Mouse (Mus musculus) liver, embryonic 15.5 days (tissue): ENCODE data around the gene Sar1b. TPM values are rescaled to one million over a fixed set of nuclear protein-coding genes. Genes with fewer than 3 reads are reported as not detected.
"Not testable (repeated sequence)": the region's sequence is repeated elsewhere in the genome, so short reads cannot be mapped to it uniquely, and the experiment has no call there.

Source experiments
- ATAC-seq: fragments of 200-750 bp; cut with Nextera tagmentation; 2 replicates; pipeline ENCODE4 v1.8.0; 2017; ENCODE audit warnings: moderate number of reproducible peaks, mild to moderate bottlenecking, moderate library complexity; ENCODE audit not compliant: insufficient read depth
- H3K27ac ChIP-seq: fragments of 300-500 bp; sonication (generic); replicated peaks from 2 replicates; pipeline ENCODE4 v1.5.1; 2015; ENCODE audit warnings: mild to moderate bottlenecking, inconsistent platforms
- H3K27me3 ChIP-seq: fragments of 300-500 bp; sonication (generic); 2 replicates; pipeline ENCODE4 v1.6.1; 2015; ENCODE audit warnings: mild to moderate bottlenecking, inconsistent platforms
- H3K36me3 ChIP-seq: fragments of 300-500 bp; sonication (generic); replicated peaks from 2 replicates; pipeline ENCODE4 v1.6.1; 2015; ENCODE audit warnings: moderate library complexity, mild to moderate bottlenecking, inconsistent platforms
- H3K4me1 ChIP-seq: fragments of 300-500 bp; sonication (generic); replicated peaks from 2 replicates; pipeline ENCODE4 v1.6.1; 2015; ENCODE audit warnings: inconsistent platforms
- H3K4me2 ChIP-seq: fragments of 300-500 bp; sonication (generic); 2 replicates; pipeline ENCODE4 v1.6.1; 2015; ENCODE audit warnings: moderate library complexity, mild to moderate bottlenecking, inconsistent platforms
- H3K4me3 ChIP-seq: fragments of 300-500 bp; sonication (generic); replicated peaks from 2 replicates; pipeline ENCODE4 v1.5.1; 2015; ENCODE audit warnings: mild to moderate bottlenecking, inconsistent platforms
- H3K9ac ChIP-seq: fragments of 300-500 bp; sonication (generic); 2 replicates; pipeline ENCODE4 v1.6.1; 2015; ENCODE audit warnings: moderate library complexity, mild to moderate bottlenecking, inconsistent platforms
- H3K9me3 ChIP-seq: fragments of 300-500 bp; sonication (generic); replicated peaks from 2 replicates; pipeline ENCODE4 v1.6.1; 2016; ENCODE audit warnings: inconsistent platforms
- WGBS: fragments of 180-500 bp; shearing (Covaris S2); methylation state at CpG from one replicate; pipeline ENCODE4 v1.1.7; 2015; ENCODE audit warnings: mixed read lengths; ENCODE audit not compliant: insufficient replicate concordance; 5-methylcytosine and 5-hydroxymethylcytosine counted together
- polyA plus RNA-seq: library from polyadenylated mRNA; unstranded; fragments of >200 nt; fragmentation: Nextera tagmentation; extraction: Ambion mirVana; gene quantifications from 2 replicates; pipeline ENCODE4 v1.2.1, GENCODE M21; 2015

Gene Sar1b
- polyA plus RNA-seq, 1 experiment from 2014 or later = 77.0 TPM

GRCm38 (mm10) chr11:51777478-51777877 is 14.0 kb downstream of the Sar1b start:
- no peak for ATAC-seq
- Histone ChIP-seq H3K4me1 (peaks cover 29% of the 10 kb centered on the region), H3K4me2 (no peak overlapping the region), H3K36me3 (peaks cover 43% of the 10 kb centered on the region), H3K4me3 (no peak overlapping the region), H3K9ac (no peak overlapping the region), H3K9me3 (no peaks in the 10 kb centered on the region), H3K27me3 (no peaks in the 10 kb centered on the region), H3K27ac (no peak overlapping the region)
- WGBS = 74% methylated on average over 5 of the region's 5 CpGs

GRCm38 (mm10) chr11:51780773-51781267 is 17.3 kb downstream of the Sar1b start:
- no peak overlapping the region for H3K27ac ChIP-seq
- no peaks in the 10 kb centered on the region for H3K9me3 ChIP-seq
- H3K27me3 ChIP-seq = no peaks in the 10 kb centered on the region
- H3K4me2 ChIP-seq = no peak overlapping the region
- no peak for ATAC-seq
- 81% methylated on average over 9 of the region's 9 CpGs for WGBS
- peaks cover 58% of the 10 kb centered on the region for H3K36me3 ChIP-seq
- peaks cover 6% of the 10 kb centered on the region for H3K4me1 ChIP-seq
- H3K9ac ChIP-seq = no peak overlapping the region
- no peak overlapping the region for H3K4me3 ChIP-seq

GRCm38 (mm10) chr11:51782721-51783120 is 19.2 kb downstream of the Sar1b start:
- H3K27ac ChIP-seq = no peak overlapping the region
- H3K9me3 ChIP-seq = no peaks in the 10 kb centered on the region
- no peak overlapping the region for H3K4me2 ChIP-seq
- no peak overlapping the region for H3K4me3 ChIP-seq
- no peaks in the 10 kb centered on the region for H3K27me3 ChIP-seq
- H3K36me3 ChIP-seq = peaks cover 66% of the 10 kb centered on the region
- H3K4me1 ChIP-seq = no peaks in the 10 kb centered on the region; the same call in 1 of the 2 replicates
- WGBS = 78% methylated on average over 6 of the region's 6 CpGs
- H3K9ac ChIP-seq = no peak overlapping the region
- no peak for ATAC-seq

GRCm38 (mm10) chr11:51785926-51786325 is 22.4 kb downstream of the Sar1b start:
- WGBS = 80% methylated on average over 6 of the region's 6 CpGs

GRCm38 (mm10) chr11:51789735-51790134 is 26.2 kb downstream of the Sar1b start:
- H3K4me3 ChIP-seq, H3K9ac ChIP-seq, H3K27ac ChIP-seq, H3K9me3 ChIP-seq, H3K4me1 ChIP-seq, H3K4me2 ChIP-seq, ATAC-seq, H3K27me3 ChIP-seq: not testable (repeated sequence)
- 65% methylated on average over 4 of the region's 4 CpGs for WGBS
- peaks cover 61% of the 10 kb centered on the region for H3K36me3 ChIP-seq

More at GRCm38 (mm10) chr11:51785926-51786325, 22.4 kb downstream of the Sar1b start:
- Histone ChIP-seq H3K36me3 (peaks cover 73% of the 10 kb centered on the region), H3K27me3 (no peaks in the 10 kb centered on the region), H3K4me3 (no peak overlapping the region), H3K27ac (no peak overlapping the region), H3K4me2 (no peak overlapping the region), H3K4me1 (no peaks in the 10 kb centered on the region), H3K9me3 (no peaks in the 10 kb centered on the region), H3K9ac (no peak overlapping the region)
- no peak for ATAC-seq

GRCm38 (mm10) chr11:51790662-51791061 is 27.2 kb downstream of the Sar1b start:
- no peak for ATAC-seq
- WGBS = 88% methylated on average over 7 of the region's 7 CpGs
- Histone ChIP-seq H3K27me3 (no peaks in the 10 kb centered on the region), H3K4me1 (no peaks in the 10 kb centered on the region), H3K36me3 (peaks cover 58% of the 10 kb centered on the region), H3K27ac (no peak overlapping the region), H3K4me3 (no peak overlapping the region), H3K9ac (no peak overlapping the region), H3K4me2 (no peak overlapping the region), H3K9me3 (no peaks in the 10 kb centered on the region)

- no peak for ATAC-seq
- no peaks in the 10 kb centered on the region; the same call in 1 of the 2 replicates for H3K27me3 ChIP-seq
- no peak overlapping the region for H3K9ac ChIP-seq
- H3K4me3 ChIP-seq = no peak overlapping the region
- no peaks in the 10 kb centered on the region for H3K9me3 ChIP-seq
- no peak overlapping the region for H3K27ac ChIP-seq
- no peaks in the 10 kb centered on the region for H3K4me1 ChIP-seq
- no peak overlapping the region for H3K4me2 ChIP-seq
- peaks cover 9% of the 10 kb centered on the region for H3K36me3 ChIP-seq
- WGBS = 67% methylated on average over 4 of the region's 4 CpGs
These were observed 32.8 kb downstream of the Sar1b start for GRCm38 (mm10) chr11:51796272-51796671.

GRCm38 (mm10) chr11:51800634-51801325 is 37.3 kb downstream of the Sar1b start:
- H3K4me2 ChIP-seq = no peak overlapping the region
- WGBS = 36% methylated on average over 8 of the region's 8 CpGs

GRCm38 (mm10) chr11:51805221-51805981 is 41.9 kb downstream of the Sar1b start:
- Histone ChIP-seq H3K36me3 (no peaks in the 10 kb centered on the region), H3K9ac (peak overlapping the region; percentile 45; the same call in 1 of the 2 replicates), H3K4me2 (peak overlapping the region; percentile 72), H3K4me1 (peaks cover 15% of the 10 kb centered on the region), H3K4me3 (peak overlapping the region; percentile 53), H3K9me3 (no peaks in the 10 kb centered on the region), H3K27me3 (no peaks in the 10 kb centered on the region; the same call in 1 of the 2 replicates), H3K27ac (peak overlapping the region; percentile 53; the same call in 1 of the 2 replicates)
- peak; percentile 57 for ATAC-seq
- 28% methylated on average over 17 of the region's 17 CpGs for WGBS

More at GRCm38 (mm10) chr11:51800634-51801325, 37.3 kb downstream of the Sar1b start:
- Histone ChIP-seq H3K4me3 (no peak overlapping the region), H3K4me1 (peaks cover 6% of the 10 kb centered on the region), H3K27ac (no peak overlapping the region), H3K9ac (no peak overlapping the region), H3K27me3 (no peaks in the 10 kb centered on the region; the same call in 1 of the 2 replicates), H3K36me3 (no peaks in the 10 kb centered on the region), H3K9me3 (no peaks in the 10 kb centered on the region)
- no peak for ATAC-seq

- Histone ChIP-seq H3K27me3 (no peaks in the 10 kb centered on the region), H3K9ac (no peak overlapping the region), H3K4me1 (peaks cover 15% of the 10 kb centered on the region), H3K4me3 (no peak overlapping the region), H3K4me2 (no peak overlapping the region), H3K36me3 (no peaks in the 10 kb centered on the region), H3K9me3 (no peaks in the 10 kb centered on the region), H3K27ac (no peak overlapping the region)
- ATAC-seq = no peak
- 52% methylated on average over 13 of the region's 13 CpGs for WGBS
These were observed 43.8 kb downstream of the Sar1b start for GRCm38 (mm10) chr11:51807108-51807879.
